Mouse (Mus musculus) thymus, postnatal 4 days (tissue): ENCODE data around the gene St6galnac5.

Experiments
- DNase-seq: peaks from one replicate; pipeline ENCODE4 v3.0.0; 2021

Gene St6galnac5

DNA sequence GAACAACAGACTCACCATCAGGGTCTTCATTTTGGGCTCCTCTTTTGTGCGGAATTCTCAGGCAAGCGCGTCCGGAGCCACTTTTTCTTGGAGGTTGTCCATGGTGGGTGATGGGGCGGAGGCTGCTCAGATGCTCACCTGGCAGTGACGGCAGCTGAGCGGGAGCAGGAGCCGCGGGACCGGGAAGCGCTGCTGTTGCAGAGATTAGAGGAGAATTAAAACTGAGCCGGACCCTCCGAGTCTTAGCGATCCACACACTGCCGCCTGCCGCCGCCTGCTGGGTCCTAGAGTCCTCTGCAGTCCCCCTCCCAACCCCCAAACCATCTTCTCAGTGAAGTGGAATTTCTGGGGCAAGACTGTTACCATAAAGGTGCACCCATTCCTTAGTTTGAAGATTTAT is at the start of gene St6galnac5:
TSS of gene St6galnac5 (minus strand) at position 259 of the 400 bp plus-strand sequence.
- peak; percentile 43 for DNase-seq

DNA sequence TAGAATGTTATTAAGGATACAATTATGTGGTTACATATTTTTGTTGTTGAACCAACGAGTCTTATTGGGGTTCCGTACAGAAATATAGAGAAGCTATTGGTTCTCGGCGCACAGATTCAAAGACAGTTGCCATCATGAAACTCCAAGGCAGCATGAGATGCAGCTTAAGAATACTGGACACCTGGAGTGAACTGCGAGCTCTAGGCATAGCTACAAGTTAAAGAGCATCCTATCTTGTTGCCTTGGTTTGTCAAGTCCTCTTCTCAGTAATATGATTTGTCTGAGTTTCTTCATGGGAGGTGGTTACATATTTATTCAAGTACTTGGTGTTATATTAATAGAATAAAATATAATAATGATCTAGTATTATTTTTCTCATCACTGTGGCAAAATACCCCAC is 48.7 kb upstream of the St6galnac5 start:
- DNase-seq = no peak

DNA sequence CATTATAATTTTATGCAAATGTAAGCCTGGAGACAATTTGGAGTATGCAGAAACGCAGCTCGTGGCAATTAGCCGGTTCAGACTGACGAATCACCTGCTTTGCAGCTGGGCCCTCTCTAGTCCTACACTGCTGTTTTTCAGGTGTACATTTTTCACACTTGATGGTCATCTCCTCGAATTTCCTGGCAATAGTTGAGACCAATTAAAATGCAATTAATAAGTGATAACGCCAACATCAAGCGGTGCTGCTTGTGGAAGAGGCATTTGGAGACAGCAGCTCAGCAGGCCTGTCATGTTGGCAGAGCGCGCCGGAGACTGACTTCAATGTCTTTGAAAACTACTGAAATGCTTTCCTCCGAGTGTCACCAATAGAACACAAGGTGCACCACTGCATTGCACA is 42.0 kb upstream of the St6galnac5 start:
- no peak for DNase-seq

DNA sequence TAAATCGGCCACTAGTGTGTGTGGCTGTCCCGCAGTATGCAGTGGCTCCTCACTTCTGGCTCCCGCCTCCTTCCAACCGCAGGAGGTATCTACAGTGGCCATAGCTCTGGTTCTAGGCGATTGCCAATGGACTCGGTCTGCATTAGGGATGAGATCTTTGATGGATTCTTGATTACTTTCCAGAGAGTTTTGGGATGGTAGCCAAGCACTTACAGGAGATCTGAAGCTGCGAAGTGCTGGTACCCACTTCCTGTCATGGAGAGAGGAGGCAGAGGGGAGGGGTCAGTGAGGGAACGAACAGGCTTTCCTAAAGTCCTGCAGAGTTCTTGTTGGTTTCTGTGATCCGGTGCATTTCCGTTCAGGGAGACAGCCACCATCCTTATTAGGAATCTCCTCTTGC is 36.0 kb upstream of the St6galnac5 start:
- DNase-seq = no peak

DNA sequence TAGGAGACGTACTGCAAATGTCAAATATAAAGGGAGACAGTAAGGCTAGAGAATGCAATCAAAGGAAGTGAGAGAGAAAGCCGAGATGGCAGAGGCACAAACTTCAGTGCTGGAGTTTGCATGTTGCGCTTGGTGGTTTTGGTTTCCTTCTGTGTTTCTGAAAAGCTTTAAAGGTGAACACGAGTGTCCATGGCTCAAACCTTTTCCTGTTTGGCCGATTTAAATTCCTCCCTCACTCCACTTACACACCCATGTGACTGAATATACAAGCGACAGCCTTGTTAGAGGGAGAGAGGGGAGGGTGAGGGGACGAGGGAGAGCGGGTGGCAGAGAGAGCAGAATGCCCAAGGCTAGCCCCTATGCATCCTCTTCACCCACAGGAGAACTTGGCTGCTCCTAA is 34.3 kb upstream of the St6galnac5 start:
- no peak for DNase-seq

DNA sequence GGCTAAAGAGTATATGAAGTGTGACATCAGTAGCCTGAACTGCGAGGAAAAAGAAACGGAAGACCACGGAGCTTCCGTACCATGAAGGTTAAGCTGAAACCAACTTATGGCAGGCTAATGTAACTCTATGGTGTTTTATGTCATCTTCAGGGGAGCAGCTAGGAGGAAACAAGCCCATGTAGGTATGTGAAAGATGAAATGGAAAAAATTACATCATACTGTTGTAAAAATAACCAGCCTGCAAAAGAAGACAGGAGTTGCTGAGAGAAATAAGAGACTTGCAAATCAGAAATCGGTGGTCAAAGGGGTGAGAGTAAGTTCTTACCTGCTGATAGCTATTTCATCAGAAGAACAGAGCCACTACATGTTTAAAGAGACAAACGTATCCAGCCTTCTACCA is 24.8 kb upstream of the St6galnac5 start:
- no peak for DNase-seq

DNA sequence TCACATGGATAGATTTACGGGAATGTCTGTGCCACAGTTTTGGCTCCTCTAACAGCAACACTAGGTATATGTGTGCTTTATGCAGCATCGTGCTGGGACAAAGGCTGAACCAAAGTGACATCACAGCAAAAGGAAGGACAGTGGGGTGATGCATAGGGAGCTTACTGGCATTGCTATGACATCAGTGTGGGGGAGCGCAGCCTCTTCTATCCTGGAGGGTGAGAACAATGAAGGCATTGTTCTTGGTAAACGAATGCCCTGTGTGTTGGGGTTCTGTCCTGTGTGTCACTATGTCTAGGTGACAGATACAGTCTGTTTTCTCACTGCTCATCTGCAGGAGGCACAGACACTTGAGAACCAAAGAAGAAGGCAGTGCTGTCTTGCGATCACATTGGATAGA is 16.9 kb upstream of the St6galnac5 start:
- DNase-seq = no peak

DNA sequence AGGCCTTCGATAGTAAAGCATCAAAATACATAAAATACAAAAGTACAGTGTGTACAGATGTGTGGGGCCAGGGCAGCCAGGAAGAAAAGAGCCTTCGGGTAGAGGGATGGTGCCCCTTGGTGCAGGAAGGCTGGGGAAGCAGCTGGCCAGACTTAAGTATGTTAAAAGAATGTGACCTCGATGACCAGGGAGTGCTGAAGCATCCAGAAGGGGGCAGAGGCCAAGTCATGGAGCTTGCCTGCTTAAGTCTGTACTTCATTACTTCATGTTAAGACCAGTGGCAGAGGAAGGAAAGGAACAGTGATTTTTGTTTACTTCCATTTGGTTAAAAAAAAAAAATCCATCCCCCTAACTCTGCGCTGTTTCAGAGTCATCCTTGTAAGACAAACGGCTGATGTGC is 16.1 kb upstream of the St6galnac5 start:
- DNase-seq = no peak

DNA sequence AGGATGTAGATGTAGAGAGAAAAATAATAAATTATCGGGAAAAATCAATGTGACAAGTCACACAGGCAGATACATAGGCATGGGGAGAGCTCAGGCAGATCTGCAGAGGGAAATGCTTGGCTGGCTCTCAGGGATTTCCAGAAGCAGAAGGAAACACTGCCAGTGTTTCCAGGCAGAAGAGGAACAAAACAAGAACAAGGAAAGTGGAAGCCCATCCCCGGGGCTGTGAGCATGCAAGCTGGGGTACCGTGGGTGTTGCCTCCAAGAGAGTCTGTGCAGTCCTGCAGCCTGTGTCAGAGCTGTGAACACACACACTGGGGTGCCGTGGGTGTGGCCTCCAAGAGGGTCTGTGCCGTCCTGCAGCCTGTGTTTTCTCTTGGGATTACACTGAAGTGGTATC is 11.6 kb upstream of the St6galnac5 start:
- DNase-seq = no peak

DNA sequence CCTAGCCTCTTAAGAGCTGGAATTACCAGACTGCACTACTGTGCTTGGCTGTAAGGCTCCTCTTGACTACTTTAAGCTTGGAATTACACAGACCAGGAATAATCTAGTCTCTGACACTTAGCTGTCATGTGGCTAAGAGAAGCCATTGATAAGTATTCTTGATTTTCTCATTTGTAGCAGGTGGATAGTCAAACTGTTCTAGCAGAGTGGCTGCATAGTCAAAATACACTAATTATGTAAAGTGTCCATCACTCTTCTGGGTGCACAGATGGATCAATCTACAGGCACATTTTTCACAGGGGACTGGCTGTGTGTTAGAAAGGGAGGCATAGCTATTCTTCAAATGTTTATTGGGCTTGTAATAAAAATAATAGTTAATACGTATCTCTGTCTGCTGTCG is 8.7 kb upstream of the St6galnac5 start:
- no peak for DNase-seq

DNA sequence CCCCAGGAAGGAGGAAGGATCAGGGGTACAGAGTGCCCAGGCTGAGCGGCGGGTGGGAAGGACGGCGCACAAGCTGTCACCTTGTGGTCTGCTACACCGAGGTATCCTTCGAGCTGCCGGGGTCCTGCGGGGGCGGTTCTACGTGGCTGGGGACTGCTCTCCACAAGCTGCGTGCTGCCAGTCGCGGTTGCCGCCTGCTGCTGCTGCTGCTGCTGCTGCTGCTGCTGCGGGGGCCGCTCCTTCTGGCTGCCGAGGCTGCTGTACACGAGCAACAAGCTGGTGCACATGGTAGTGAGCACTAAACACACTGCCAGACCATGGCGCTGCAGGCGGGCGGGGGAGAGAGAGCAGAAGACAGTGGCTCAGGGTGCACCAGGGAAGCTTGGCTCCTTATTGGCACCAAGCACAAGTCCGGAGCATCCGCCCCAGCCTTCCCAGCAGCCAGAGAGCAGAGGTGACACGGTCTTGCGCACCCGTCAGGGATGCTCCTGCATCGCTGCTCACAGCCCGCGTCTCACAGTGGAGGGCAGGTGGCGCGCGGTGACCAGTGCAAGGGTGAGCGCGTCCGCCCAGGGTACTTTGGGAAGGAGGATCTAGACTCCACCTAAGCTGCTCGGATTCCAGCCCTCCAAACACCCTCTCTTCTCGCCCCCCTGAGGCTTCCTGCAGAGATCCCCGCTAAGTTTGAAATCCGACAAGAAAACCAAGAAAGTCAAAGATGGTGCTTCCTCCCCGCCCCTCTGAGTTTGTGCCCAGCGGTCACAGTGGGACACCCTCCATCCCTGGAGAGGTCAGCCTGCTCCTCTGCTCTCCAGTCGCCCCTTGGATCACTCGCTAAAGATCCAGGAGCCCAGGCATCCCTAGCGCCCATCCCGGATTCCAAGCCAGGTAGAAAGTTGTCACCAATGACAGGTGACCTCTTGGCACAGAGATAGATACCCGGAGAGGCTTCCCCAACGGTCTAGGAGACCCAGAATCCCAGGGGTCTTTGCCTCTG is 770 bp downstream of the St6galnac5 start:
- DNase-seq = peak; percentile 44

DNA sequence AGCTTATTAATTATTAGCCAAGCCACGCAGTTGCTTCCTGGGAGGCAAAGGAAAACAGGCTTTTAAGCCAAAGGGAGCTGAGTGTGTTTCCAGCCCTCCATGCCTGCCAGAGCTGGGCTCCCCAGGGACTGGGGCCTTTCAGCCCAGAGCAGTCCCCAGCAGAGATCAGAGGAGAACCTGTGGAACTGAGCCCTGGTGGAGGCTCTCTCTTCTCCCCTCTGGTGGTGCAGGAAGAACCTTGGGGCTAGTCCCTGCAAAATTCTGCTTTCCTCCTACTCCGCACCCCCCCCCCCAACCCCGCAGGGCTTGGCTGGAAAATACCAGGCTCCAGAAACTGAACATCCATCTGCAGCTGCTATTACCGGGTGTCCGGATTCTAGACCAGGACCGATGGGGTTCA is 1.6 kb downstream of the St6galnac5 start:
- no peak for DNase-seq

DNA sequence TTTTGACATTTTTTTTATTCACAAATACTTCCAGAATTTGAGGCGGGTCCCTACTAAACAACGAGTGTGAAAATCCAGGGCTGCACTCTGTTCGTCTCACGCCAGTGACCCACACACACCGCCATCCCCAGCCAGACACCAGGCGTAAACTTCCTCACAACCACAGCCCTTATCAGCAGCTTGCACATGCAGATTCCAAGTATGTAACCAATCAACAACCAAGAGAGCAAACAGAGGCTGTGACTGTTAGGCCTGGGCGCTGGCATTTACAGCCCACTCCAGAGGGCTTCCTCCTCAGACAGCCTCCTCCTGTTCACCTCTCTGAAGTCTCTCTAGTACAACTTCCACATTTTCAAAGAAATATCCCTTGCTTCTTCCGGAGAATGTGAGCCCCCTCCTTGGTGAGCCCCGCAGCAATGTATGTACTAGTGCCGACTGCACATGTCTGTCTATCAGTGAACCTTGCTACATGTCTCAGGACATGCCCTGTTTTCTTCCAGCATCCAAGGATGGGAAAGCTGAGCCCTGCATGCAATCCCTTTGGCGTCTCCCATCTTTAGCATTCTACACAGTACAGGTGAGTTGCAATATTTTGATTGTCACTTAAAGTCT is 2.5 kb downstream of the St6galnac5 start:
- no peak for DNase-seq

DNA sequence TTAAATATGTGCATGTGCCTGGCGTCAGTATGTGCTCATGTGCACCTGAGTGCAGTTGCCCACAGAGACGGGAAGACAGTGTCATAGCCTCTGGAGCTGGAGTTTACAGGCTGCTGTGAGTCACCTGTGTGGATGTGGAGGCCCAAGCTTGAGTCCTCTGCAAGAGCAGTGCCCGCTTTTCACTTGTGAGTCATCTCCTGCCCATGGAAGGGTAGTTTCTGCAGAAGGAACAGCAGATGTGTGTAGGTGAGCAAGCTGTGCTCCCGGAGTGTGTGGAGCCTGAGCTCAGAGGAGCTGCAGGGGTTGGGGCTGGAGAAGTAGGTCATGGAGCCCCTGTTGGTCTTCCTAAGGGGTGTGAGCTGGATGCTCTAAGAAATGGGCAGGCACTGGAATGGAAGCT is 10.7 kb downstream of the St6galnac5 start:
- no peak for DNase-seq

DNA sequence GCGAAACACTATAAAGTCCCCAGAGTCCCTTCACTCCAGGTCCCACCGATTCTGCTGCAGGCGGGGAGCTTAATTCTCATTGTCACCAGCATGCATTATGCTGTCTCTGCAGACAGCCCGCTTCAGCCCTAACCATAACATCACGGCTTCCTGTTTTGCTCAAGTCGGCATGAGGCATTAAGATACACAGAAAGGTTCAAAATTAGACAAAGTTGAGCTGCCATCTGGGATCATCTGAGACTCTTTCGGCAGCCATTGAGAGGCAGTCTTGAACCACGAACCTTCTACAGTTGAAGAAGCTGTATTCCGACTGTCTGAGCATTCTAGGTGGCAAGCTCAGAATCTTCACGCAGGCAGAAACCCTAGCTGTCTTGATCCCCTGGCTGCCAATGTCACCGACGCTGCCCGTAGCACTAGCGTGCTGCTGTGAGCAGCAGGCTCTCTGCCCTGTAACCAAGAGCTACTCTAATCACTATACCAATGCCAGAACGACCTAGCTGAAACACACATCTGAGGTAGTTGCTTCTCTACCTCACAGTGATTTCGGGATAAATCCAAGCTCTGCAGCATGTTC is 12.2 kb downstream of the St6galnac5 start:
- DNase-seq = peak; percentile 47

DNA sequence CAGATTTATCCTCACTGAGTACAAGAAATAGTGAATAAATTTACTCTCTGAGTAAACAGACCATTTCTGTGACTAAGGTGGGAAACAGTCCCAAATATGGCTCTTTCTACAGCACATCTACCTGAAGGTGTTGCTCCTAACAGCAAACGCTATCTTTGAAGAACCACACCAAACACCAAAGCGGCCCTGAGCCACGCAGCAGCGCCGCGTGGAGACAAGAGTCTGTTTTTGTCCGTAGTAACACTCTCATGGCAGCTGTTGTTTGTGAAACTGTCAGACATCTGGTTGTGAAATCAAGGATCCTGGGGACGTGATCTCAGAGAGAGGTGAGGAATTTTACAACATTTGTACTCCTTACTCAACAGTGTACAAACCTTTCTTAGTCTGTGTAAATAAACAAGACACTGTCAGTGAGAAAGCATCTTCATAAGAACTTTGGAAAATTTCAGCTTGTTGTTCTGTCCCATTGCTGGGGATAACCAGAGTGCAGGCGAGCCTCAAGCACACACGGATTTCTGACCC is 20.1 kb downstream of the St6galnac5 start:
- peak; percentile 35 for DNase-seq

DNA sequence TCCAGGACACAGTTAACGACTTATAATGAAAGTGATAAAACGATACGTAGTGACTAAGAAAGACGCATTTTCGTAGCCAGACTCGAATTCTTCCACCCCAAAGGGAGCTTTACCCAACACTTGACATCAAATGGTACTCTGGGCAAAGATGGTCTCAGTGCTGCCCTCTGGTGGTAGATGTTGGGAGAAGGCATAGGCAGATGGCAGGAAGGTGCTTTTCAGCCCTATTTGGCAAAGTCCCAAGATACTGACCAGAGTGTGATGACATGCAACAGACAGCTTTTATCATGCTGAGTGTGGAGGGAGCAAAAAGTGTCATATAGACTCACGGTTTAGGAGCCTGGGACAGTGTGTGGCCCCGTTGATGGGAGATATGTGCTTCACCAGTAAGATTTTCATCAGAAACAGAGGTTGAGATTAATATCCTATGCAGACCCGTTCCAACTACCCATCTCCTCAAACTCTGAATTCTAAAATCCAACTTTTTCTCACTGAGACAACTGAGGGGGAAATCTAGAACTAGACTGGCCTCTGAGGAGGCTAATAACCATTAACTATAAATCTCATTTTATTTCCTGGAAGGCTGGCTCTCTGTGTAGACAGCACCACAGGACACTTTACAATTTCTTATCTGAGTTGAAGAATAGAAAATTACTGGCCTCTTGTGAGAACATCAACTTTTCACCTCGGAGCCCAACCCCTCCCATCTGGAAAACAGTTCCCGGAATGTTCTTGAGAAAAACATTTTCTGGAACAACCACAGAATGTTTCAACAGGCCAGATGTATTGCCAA is 23.5 kb downstream of the St6galnac5 start:
- DNase-seq = peak; percentile 87

DNA sequence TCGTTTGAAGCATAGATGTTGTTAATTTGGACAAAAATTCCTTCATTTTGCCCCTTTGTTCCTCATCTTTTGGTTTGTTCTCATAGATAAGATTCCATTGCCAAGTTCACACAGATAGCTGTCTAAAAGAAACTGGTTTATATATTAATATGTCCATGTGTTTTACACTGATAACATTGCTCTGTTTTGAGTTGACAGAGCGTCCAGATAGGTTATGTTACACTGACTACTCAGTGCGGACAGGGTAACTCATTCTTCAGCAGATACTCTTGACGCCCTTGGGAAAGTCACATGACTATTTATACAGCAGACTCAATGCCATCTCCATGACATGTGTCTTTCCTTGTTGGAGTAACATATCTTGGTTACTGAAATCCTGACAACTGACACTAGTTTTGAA is 25.3 kb downstream of the St6galnac5 start:
- DNase-seq = no peak

DNA sequence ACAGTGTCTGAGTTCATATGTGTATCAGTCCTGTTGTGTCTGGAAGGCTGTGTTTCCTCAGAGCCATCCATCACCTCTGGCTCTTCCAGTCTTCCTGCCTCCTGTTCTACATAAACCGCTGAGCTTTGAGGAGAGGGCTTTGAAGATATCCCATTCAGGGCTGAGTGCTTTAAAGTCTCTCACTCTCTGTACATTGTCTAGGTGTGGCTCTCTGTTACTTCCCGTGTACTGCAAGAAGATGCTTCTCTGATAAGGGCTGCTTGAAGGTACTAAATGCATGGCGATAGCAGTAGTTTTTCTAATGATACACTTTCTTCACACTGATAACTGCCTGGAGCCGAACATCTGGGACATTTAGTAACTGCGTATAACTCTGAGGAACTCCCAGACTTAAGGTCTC is 26.0 kb downstream of the St6galnac5 start:
- DNase-seq = no peak

DNA sequence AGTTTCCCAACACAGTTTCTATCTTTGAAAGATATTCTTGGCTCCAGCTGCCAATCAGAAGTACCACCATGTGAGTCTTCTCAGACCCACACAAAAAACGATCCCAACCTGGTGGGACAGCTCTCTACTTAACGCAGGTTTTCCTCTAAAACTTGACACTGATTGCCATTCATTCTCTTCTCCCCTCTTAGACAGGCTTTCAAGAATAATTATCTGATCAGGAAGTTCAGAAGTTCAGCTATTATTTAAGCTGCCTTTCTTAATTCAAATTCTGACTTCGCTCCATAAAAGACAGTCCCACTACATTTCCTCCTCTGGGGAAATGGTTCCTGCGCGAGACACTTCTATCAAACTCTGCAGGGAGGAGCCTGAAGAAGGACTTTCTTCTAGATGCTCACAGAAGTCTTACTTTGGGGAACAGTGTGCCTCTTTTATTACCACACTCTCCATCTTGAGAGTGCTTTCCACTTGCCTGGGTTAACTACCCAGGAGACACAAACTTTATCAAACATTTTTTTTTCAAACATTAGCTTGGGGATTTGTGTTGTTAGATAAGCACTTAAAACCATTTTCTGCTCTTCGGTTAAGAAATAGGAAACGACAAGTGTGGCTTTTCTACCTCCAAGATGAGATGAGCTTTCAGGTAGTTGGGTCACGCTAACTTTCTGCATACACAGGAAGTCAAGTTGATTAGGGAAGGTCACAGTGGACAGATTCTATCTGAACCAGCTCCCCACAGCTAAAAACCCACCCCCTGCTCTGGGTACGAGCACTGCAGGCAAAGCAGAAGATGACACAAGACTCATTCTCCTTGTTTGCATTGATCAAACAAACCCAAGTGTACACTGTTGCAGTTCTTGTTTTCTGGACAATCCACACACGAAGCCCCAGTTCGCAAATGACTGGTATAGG is 30.2 kb downstream of the St6galnac5 start:
- DNase-seq = no peak

DNA sequence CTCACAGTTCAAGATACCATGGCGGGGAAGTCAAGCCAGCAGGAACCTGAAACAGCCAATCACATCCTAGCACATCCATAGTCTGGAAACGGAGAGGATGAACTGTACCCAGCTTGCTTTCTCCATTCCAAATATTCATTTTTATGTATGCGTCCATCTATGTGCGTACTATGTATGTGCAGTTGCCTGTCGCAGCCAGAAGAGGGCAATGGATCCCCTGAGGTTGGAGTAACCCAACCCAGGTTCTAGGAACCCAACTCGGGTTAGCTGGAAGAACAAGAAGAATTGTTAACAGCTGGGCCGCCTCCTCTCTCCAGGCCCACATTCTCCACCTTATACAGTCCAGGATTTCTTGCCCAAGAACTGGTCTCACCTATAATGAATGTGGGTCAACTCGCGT is 31.1 kb downstream of the St6galnac5 start:
- no peak for DNase-seq

DNA sequence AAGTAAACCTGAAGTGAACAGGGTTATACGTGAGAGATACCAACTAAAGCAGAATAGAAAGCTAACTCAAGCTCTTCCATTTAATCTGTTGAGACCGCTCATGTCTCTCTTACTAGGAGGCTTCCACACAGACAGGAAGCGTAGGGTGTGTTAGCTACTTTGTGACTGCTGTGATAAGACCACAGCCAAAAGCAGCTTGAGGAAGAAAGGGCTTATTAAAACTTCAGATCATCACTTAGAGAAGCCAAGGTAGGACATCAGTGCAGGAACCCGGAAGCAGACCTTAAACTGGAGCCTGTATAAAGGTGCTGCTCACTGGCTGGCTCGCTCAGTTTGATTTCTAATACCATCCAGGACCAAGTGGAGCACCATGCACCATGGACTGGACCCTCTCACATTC is 31.7 kb downstream of the St6galnac5 start:
- no peak for DNase-seq
